Mouse (Mus musculus) limb, embryonic 10.5 days (tissue): ENCODE data around the gene Syt12. TPM values are rescaled to one million over a fixed set of nuclear protein-coding genes. Genes with fewer than 3 reads are reported as not detected.

Source experiments
- DNase-seq: peaks from one replicate; pipeline ENCODE4 v3.0.0-alpha.2; 2017; ENCODE audit warnings: low spot score
- H3K27ac ChIP-seq: fragments of 300-500 bp; sonication (generic); 2 replicates; pipeline ENCODE4 v1.5.1; 2016; ENCODE audit warnings: mild to moderate bottlenecking
- H3K27me3 ChIP-seq: fragments of 300-500 bp; sonication (generic); 2 replicates; pipeline ENCODE4 v1.6.1; 2016; ENCODE audit warnings: low read depth, mild to moderate bottlenecking; ENCODE audit not compliant: poor library complexity, severe bottlenecking
- H3K36me3 ChIP-seq: fragments of 300-500 bp; sonication (generic); 2 replicates; pipeline ENCODE4 v1.6.1; 2016; ENCODE audit warnings: mild to moderate bottlenecking, moderate library complexity
- H3K4me1 ChIP-seq: fragments of 300-500 bp; sonication (generic); 2 replicates; pipeline ENCODE4 v1.6.1; 2016
- H3K4me3 ChIP-seq: fragments of 300-500 bp; sonication (generic); 2 replicates; pipeline ENCODE4 v1.5.1; 2016; ENCODE audit warnings: mild to moderate bottlenecking, moderate library complexity
- H3K9me3 ChIP-seq: fragments of 300-500 bp; sonication (generic); replicated peaks from 2 replicates; pipeline ENCODE4 v1.6.1; 2016; ENCODE audit warnings: mild to moderate bottlenecking
- WGBS: fragments of 180-500 bp; shearing (Covaris S2); methylation state at CpG from one replicate; pipeline ENCODE4 v1.1.7; 2016; 5-methylcytosine and 5-hydroxymethylcytosine counted together
- polyA plus RNA-seq: library from polyadenylated mRNA; unstranded; fragments of >200 nt; fragmentation: Nextera tagmentation; extraction: Ambion mirVana; gene quantifications from 2 replicates; pipeline ENCODE4 v1.2.1, GENCODE M21; 2016

The Syt12 gene
- polyA plus RNA-seq, 1 experiment from 2014 or later = 0.95 TPM

DNA sequence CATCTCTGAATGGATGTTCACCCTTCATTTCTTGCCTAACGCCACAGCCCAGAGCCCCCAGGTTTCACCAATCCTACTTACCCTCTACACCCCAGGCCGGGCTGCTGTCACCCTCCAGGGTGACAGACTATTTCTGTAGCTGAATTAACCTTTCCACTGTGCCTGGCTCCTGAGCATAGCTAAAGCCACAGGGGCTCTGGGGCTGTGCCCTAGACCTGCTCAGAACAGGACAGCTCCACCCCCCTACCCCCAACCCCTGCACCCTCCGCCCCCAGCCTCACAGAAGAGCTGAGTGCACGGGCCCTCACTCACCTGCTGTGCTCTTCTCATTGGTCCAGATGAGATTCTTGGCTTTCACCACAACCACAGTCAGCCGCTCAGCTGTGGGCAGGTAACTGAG, 25.3 kb downstream of the Syt12 start:
- Histone ChIP-seq H3K27me3 (no peaks in the 10 kb centered on the region), H3K27ac (no peak overlapping the region), H3K4me3 (no peak overlapping the region), H3K36me3 (no peaks in the 10 kb centered on the region), H3K4me1 (peaks cover 22% of the 10 kb centered on the region), H3K9me3 (no peaks in the 10 kb centered on the region)
- no peak for DNase-seq
- 34% methylated on average over 5 of the region's 5 CpGs for WGBS

GRCm38 (mm10) chr19:4451098-4451497, 26.1 kb downstream of the Syt12 start:
- Histone ChIP-seq H3K27ac (no peak overlapping the region), H3K36me3 (no peaks in the 10 kb centered on the region), H3K9me3 (no peaks in the 10 kb centered on the region), H3K4me1 (peaks cover 17% of the 10 kb centered on the region), H3K4me3 (no peak overlapping the region), H3K27me3 (no peaks in the 10 kb centered on the region)
- 64% methylated on average over 8 of the region's 8 CpGs for WGBS
- DNase-seq = no peak

DNA sequence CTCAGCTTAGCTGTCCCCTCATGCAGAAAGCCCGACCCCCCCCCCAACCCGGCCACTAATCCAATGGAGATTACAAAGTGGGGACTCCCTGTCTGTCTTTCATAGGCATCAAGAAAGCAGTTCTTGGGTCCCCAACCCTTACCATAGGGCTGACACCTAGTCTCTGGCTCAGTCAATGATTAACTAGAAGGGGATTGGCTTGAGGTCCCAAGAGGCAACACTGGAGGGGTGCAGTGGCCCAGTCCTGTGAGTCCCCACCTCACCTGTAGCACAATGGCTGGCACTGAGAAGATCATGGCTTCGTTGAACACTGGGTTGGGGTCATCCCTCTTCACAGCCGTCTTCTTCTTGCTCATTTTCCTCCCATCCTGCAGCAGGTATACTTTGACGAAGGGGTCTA, 26.6 kb downstream of the Syt12 start:
- H3K27me3 ChIP-seq = no peaks in the 10 kb centered on the region
- H3K4me1 ChIP-seq = peaks cover 16% of the 10 kb centered on the region
- H3K27ac ChIP-seq = no peak overlapping the region
- 64% methylated on average over 5 of the region's 5 CpGs for WGBS
- no peaks in the 10 kb centered on the region for H3K36me3 ChIP-seq
- no peak for DNase-seq
- no peaks in the 10 kb centered on the region for H3K9me3 ChIP-seq
- no peak overlapping the region for H3K4me3 ChIP-seq

DNA sequence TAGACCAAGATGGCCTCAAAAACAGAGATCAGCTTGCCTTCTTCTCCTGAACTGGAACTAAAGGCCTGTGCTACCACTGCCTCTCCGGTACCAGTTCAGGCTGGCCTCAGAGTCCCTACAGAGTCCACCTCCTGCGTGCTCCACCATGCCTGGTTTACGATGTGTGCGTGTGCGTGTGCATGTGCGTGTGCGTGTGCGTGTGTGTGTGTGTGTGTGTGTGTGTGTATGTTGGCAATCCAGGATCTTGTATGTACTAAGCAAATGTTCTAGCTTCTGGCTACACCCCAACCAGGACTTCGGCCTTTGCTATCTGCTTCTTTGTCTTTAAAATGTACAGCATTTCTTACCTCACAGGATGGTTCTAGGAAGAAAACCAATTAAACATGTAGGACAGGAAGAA, 28.0 kb downstream of the Syt12 start:
- H3K9me3 ChIP-seq = no peaks in the 10 kb centered on the region
- H3K27ac ChIP-seq = no peak overlapping the region
- no peaks in the 10 kb centered on the region for H3K36me3 ChIP-seq
- peaks cover 16% of the 10 kb centered on the region for H3K4me1 ChIP-seq
- no peaks in the 10 kb centered on the region for H3K27me3 ChIP-seq
- H3K4me3 ChIP-seq = no peak overlapping the region
- DNase-seq = no peak
- WGBS = 94% methylated on average over 9 of the region's 9 CpGs

DNA sequence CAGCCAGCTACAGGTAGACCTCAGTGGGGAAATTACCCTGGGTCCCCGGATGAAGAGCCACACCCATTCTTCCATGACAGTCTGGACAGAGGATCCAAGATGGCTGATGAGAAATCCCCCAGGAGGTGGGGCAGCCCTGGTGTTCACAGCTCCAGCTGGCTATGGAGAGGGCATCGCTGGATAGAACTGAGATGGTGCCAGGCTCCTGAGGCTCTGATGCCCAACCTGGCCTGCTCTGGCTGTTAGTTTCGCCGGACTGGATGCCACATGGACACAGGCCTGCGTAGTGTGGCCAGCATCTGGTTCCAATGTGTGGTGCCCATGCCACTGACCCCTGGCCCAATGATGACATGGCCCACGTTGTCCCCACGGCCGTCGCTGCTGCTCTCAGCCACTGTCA, 29.8 kb downstream of the Syt12 start:
- no peak overlapping the region for H3K4me3 ChIP-seq
- 84% methylated on average over 9 of the region's 9 CpGs for WGBS
- H3K36me3 ChIP-seq = no peaks in the 10 kb centered on the region
- H3K9me3 ChIP-seq = no peaks in the 10 kb centered on the region
- no peaks in the 10 kb centered on the region for H3K27me3 ChIP-seq
- no peak overlapping the region for H3K27ac ChIP-seq
- peaks cover 8% of the 10 kb centered on the region for H3K4me1 ChIP-seq
- no peak for DNase-seq

- DNase-seq = no peak
- no peaks in the 10 kb centered on the region for H3K9me3 ChIP-seq
- WGBS = 86% methylated on average over 8 of the region's 8 CpGs
Observed at GRCm38 (mm10) chr19:4446661-4447420, 30.4 kb downstream of the Syt12 start.

GRCm38 (mm10) chr19:4442408-4442807, 34.8 kb downstream of the Syt12 start:
- no peaks in the 10 kb centered on the region for H3K36me3 ChIP-seq
- no peaks in the 10 kb centered on the region for H3K9me3 ChIP-seq
- no peak overlapping the region for H3K27ac ChIP-seq
- peaks cover 45% of the 10 kb centered on the region for H3K4me1 ChIP-seq
- 0 out of 2 replicates have a peak, but pooled peaks cover 3% of the 10 kb centered on the region for H3K27me3 ChIP-seq
- DNase-seq = peak; percentile 81
- 8% methylated on average over 3 of the region's 3 CpGs for WGBS
- H3K4me3 ChIP-seq = no peak overlapping the region

More at GRCm38 (mm10) chr19:4446661-4447420, 30.4 kb downstream of the Syt12 start:
- peaks cover 8% of the 10 kb centered on the region for H3K4me1 ChIP-seq
- H3K36me3 ChIP-seq = no peaks in the 10 kb centered on the region
- H3K4me3 ChIP-seq = no peak overlapping the region
- H3K27me3 ChIP-seq = no peaks in the 10 kb centered on the region
- no peak overlapping the region for H3K27ac ChIP-seq

DNA sequence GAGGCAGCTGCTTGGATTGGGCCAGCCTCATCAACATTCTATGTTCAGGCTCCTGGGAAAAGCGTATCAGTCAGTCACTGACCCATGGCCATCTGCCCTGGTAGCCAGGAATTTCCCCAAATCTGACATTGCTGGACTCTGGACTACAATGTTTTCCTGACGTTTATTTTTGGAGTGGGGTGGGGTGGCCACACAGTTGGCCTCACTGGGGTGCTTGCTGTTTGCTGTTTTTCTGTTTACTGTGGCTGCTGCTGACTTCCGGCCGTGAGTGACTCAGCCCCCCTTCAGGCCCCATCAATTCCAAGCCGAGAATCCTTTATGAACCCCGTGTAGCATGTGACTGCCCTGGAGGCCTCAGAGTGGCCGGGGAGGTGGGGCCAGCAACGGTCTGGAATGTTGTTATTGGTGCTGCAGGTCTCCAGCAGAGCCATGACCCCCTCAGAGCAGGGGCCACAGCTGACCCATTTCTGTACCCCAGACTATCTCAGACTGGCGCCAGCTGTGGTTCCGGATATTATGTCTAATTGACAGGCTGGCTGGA, 35.6 kb downstream of the Syt12 start:
- Histone ChIP-seq H3K27me3 (0 out of 2 replicates have a peak, but pooled peaks cover 3% of the 10 kb centered on the region), H3K9me3 (no peaks in the 10 kb centered on the region), H3K36me3 (peaks cover under 1% of the 10 kb centered on the region; the same call in 1 of the 2 replicates), H3K4me1 (peaks cover 45% of the 10 kb centered on the region), H3K27ac (peak overlapping the region; percentile 53), H3K4me3 (no peak overlapping the region)
- WGBS = 39% methylated on average over 10 of the region's 10 CpGs
- peak; percentile 42 for DNase-seq

DNA sequence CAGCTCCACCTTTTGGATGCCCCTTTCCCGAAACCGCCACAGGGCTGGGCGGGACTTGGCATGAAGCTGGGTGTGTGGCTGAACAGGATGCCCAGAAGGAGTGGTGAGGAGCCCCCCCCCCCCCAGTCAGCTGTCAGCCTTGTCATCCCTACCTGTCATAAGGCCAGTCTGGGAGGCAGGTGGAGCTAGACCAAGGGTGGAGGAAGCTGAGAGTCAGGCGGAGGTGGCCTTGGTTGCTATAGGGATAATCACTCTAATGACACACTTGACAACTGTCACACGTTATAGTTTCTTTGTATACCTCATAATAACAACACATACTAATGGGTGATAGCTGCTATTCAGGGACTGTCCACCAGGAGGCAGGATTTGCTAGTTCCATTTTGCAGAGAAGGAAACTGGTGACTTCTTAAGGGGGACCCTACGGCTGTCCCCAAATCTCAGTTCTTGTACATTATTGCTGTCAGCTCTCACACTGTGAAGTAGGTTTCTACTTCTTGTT, 36.1 kb downstream of the Syt12 start:
- 29% methylated on average over 6 of the region's 6 CpGs for WGBS
- Histone ChIP-seq H3K4me1 (peaks cover 45% of the 10 kb centered on the region), H3K36me3 (peaks cover 5% of the 10 kb centered on the region; the same call in 1 of the 2 replicates), H3K4me3 (no peak overlapping the region), H3K27me3 (0 out of 2 replicates have a peak, but pooled peaks cover 3% of the 10 kb centered on the region), H3K27ac (peak overlapping the region; percentile 53), H3K9me3 (no peaks in the 10 kb centered on the region)
- peak; percentile 63 for DNase-seq

DNA sequence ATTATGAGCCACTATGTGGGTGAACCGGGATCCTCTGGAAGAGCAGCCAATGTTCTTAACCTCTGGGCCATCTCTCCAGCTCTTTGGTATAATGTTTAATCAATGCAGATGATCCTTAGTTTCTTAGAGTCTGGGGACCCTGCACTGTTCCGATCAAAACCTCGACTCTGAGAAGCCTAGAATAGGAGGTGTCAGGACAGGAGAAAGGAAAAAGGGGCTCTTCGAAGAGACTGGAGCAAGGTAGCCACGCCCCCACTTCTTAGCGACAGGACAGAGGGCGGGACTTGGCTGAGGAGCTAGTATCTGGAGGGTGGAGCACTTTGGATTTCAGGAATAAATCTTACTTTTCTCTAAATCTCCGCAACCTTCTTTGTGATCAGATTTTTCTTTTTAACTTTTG, 37.0 kb downstream of the Syt12 start:
- 12% methylated on average over 8 of the region's 8 CpGs for WGBS
- Histone ChIP-seq H3K9me3 (no peaks in the 10 kb centered on the region), H3K36me3 (peaks cover 15% of the 10 kb centered on the region), H3K4me1 (peaks cover 45% of the 10 kb centered on the region), H3K27ac (no peak overlapping the region), H3K4me3 (peak overlapping the region; percentile 69), H3K27me3 (0 out of 2 replicates have a peak, but pooled peaks cover 3% of the 10 kb centered on the region)
- DNase-seq = no peak

DNA sequence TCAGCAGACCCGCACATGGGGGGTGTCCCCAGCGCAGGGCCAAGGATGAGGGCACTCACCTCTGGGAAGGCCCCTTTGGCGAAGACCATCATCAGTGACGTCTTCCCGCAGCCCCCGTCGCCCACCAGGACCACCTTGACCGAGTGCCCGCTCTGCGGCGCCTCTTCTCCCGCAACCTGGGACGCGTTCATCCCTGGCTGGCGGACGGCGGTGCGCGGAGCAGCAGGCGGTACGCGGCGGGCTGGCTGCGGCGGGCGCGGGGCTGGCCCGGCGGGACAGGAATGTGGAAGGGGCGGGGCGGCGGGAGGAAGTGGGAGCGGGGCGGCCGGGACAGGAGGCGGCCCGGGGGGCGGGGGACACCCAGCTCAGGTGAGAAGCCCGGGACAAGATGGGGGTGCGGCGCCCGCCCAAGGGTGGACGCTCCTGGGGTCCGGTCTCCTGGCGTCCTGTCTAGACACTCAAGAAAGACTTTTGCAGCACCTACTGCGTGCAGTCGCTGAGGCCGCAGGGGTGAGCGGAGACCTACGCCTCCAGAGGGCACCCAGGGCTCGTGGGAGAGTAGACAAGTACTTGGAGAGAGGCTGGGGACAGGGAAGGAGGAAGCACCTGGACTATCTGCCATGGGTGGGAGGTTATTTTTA, 38.0 kb downstream of the Syt12 start, which contains the start of gene Rhod:
TSS of gene Rhod (minus strand) at position 272 of the 641 bp plus-strand sequence.
- Histone ChIP-seq H3K4me1 (peaks cover 45% of the 10 kb centered on the region), H3K4me3 (peak within 1 kb of the TSS; percentile 69), H3K27me3 (0 out of 2 replicates have a peak, but pooled peaks cover 3% of the 10 kb centered on the region), H3K36me3 (peaks cover 17% of the 10 kb centered on the region), H3K27ac (peak within 1 kb of the TSS; percentile 85), H3K9me3 (no peaks in the 10 kb centered on the region)
- peak; percentile 81 for DNase-seq
- under 1% methylated on average over 48 of the region's 51 CpGs for WGBS

GRCm38 (mm10) chr19:4438791-4439160, 38.5 kb downstream of the Syt12 start:
- H3K4me3 ChIP-seq = peak overlapping the region; percentile 69
- H3K36me3 ChIP-seq = peaks cover 17% of the 10 kb centered on the region
- H3K4me1 ChIP-seq = peaks cover 45% of the 10 kb centered on the region
- 0 out of 2 replicates have a peak, but pooled peaks cover 3% of the 10 kb centered on the region for H3K27me3 ChIP-seq
- peak; percentile 38 for DNase-seq
- WGBS = 7% methylated on average over 8 of the region's 8 CpGs
- H3K27ac ChIP-seq = peak overlapping the region; percentile 85
- no peaks in the 10 kb centered on the region for H3K9me3 ChIP-seq

DNA sequence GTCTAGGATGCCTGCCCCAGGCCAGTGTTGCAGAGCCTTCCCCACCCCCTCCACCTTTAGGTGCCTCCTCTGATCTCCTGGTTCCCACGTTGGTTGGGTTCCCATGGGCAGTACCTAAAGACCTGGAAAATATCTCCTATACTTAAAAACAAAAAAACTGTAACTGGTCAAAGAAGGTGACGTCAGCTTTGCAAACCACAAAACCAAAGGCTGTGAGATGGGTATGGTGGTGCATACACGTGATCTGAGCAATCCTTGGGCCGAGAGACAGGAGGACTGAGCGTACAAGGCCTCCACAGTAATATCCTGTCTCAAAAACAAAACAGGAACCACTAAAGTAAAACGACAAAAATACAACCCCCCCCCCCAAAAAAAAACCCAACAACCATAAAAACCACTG, 39.4 kb downstream of the Syt12 start:
- Histone ChIP-seq H3K27ac (no peak overlapping the region), H3K36me3 (peaks cover 18% of the 10 kb centered on the region), H3K27me3 (0 out of 2 replicates have a peak, but pooled peaks cover 3% of the 10 kb centered on the region), H3K9me3 (no peaks in the 10 kb centered on the region), H3K4me1 (peaks cover 45% of the 10 kb centered on the region), H3K4me3 (no peak overlapping the region)
- DNase-seq = no peak
- 77% methylated on average over 6 of the region's 6 CpGs for WGBS
